Mouse (Mus musculus) left cerebral cortex, adult 9 months (tissue): ENCODE data around the gene Slc35a3.
"Not testable (repeated sequence)": the region's sequence is repeated elsewhere in the genome, so short reads cannot be mapped to it uniquely, and the experiment has no call there.

ENCODE experiments used
- DNase-seq, 2 experiments: peaks; one replicate each; pipeline ENCODE4 v3.0.0; 2022; ENCODE audit warnings: low spot score in 2 of 2

Gene Slc35a3

DNA sequence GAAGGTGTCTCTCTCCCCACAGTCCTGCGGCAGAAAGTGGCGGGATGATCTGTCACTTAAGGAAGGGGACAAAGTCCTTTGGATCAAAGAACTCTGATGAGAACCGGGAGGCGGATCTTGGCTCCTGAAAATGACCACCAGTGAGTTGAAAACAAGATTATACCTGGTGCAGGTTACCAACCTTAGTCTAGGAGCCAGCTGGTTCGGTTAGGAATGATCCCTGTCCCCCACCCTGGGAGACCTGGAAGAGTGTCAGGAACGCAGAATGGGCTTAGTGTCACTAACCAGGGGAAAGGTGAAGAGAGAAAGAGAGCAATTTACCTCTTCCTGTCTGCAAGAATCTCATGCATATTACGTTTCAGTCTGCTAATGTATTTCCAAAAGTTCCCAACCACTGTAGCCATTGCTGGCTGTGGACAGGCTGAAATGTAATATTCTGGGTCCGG lies at the start of gene Slc35a3:
Slc35a3 (minus strand) TSS at position 396 of the 446 bp plus-strand sequence.
- no peak for DNase-seq

- DNase-seq: peak in 1 of 2 experiments; percentile 17
These were observed 40.2 kb upstream of the Slc35a3 start for GRCm38 (mm10) chr3:116752818-116753217.

GRCm38 (mm10) chr3:116751191-116751860 lies 38.7 kb upstream of the Slc35a3 start:
- DNase-seq: peak in 1 of 2 experiments; percentile 49

DNA sequence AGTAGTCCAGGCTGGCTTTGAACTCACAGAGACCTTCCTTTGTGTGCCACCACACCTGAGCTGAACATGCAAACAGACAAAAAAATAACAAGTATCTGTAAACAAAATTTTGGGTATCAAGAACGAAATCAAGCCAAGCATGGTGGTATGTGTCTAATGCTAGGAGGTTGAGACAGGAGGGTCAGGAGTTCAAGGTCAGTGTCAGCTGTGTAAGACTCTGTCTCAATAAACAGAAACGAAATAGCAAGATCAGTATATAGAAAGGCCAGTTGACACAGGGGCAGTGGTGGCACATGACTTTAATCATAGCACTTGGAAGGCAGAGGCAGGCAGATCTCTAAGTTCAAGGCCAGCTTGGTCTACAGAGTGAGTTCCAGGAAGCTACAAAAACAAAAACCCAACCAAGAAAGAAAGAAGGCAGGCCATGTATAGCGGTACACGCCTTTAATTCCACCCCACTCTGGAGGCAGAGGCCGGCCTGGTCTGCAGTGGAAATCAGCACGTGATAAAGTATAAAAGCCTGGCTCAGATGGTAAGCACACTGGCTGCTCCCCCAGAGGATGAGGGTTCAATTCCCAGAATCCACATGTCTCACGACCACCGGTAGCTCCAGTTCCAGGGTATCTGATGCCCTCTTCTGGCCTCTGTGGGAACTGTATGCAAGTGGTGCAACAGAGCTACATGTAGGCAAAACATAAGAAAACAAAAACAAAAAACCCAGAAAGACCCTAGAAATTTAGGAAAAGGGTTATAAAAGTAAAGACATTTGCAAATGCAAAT lies 36.0 kb upstream of the Slc35a3 start:
- peak in 1 of 2 experiments; percentile 21 for DNase-seq

GRCm38 (mm10) chr3:116747648-116748047 lies 35.0 kb upstream of the Slc35a3 start:
- DNase-seq: not testable (repeated sequence)

DNA sequence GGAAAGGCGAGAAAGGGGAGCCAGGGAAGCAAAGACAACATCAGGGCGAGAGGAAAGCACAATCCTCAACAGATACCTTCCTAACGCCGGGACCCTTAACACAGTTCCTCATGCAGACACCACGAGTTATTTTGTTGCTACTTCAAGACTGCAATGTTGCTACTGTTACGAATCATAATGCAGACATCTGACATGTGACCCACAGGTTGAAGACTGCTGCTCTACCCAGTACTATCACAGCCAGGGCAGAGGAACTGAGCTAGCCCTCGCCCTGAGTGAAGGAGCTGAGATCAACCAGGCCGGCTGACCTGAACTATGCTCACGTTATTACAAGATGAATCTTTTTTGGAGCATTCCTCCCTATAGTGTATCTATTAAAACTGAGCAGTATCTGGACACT lies 28.3 kb upstream of the Slc35a3 start:
- DNase-seq: no peak

- no peak for DNase-seq
These were observed 27.5 kb upstream of the Slc35a3 start for GRCm38 (mm10) chr3:116740106-116740505.

GRCm38 (mm10) chr3:116737326-116737731 lies 24.7 kb upstream of the Slc35a3 start:
- DNase-seq: no peak

- DNase-seq: no peak
These were observed 17.0 kb upstream of the Slc35a3 start for GRCm38 (mm10) chr3:116729483-116730174.

GRCm38 (mm10) chr3:116726807-116727206 lies 14.2 kb upstream of the Slc35a3 start:
- DNase-seq: no peak

DNA sequence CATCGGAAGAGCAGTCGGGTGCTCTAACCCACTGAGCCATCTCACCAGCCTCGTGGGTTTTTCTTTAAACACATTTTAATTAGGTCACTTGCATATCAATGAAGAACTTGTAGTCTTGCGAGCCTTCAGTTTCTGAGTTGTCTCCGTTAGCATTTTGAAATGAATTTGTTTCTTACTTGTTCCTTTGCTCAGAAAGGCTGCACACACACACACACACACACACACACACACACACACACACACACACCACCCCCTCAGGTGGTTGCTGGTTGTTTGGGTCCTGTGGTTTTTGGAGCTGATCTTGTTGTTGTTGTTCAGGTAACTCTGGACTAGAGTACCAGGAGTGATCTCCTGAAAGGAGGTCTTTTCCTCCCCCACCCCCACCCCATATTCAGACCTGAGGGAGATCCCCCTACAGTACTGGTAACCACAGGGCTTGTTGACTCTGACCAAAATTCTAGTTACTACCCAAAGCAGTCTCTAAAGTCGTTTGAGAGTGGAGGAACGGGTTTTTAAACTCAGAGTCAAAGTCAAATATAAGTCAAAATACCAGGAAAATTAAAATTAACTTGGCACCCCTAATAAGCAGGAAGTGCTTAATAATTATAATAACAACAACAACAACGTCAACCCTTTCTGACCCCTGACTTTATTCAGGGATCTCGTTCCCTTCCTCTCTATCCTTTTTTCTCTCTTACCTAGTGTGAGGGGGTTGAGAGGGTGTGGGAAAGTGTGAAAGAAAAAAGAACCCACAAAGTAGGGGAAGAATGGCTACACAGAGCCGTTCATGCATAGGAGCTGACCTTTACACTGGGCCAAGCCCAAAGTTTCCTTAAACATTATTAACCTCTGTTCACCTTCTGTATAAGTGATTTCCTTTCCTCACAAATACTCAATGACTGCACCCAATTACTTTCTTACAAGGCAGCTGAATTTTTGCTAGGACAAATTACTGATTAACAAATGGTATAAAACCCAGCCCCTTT lies 11.2 kb upstream of the Slc35a3 start:
- DNase-seq: no peak

DNA sequence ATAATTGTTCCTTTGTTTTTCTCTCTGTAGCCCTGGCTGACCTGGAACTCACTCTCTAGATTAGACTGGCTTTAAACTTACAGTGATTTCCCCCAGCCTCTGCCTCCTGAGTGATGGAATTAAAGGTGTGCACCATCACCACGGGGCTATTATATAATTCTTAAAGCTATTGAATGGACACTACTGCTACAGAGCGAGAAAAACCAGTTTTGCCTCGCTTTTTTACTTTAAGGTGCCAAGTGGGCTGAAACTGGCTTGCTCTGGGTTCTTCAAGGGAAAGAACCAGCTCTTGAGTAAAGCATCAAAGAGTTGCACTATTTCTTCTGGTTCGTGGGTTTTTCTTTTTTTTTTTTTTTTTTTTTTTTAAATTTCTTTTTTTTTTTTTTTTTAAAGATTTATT lies 10.3 kb upstream of the Slc35a3 start:
- DNase-seq: no peak

GRCm38 (mm10) chr3:116718951-116719350 lies 6.3 kb upstream of the Slc35a3 start:
- DNase-seq: no peak

DNA sequence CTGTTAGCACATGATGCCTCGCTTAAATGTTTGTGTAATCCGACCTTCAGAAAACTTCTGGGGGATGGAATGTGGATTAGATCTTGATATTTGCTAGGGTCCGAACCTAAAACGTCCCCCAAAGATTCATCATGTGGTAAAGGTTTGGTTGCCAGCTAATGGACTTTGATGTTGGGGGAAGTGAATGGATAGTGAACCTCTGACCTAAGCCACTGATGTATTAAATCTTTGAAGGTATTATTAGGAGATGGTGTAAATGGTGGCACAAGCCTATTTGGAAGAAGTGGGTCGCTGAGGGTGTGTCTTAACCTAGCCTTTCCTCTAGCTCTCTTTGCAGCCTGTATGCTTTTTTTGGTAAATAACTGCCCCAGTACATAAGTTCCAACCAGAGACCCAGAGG lies 400 bp upstream of the Slc35a3 start:
- DNase-seq: no peak

- DNase-seq: peak; percentile 39 to 67
These were observed 801 bp downstream of the Slc35a3 start for GRCm38 (mm10) chr3:116711624-116712435.

GRCm38 (mm10) chr3:116710941-116711340 lies 1.7 kb downstream of the Slc35a3 start:
- no peak for DNase-seq

- DNase-seq: no peak
These were observed 6.9 kb downstream of the Slc35a3 start for GRCm38 (mm10) chr3:116705637-116706204.

GRCm38 (mm10) chr3:116703835-116704234 lies 8.8 kb downstream of the Slc35a3 start:
- DNase-seq: no peak

GRCm38 (mm10) chr3:116702647-116703272 lies 9.9 kb downstream of the Slc35a3 start:
- no peak for DNase-seq

DNA sequence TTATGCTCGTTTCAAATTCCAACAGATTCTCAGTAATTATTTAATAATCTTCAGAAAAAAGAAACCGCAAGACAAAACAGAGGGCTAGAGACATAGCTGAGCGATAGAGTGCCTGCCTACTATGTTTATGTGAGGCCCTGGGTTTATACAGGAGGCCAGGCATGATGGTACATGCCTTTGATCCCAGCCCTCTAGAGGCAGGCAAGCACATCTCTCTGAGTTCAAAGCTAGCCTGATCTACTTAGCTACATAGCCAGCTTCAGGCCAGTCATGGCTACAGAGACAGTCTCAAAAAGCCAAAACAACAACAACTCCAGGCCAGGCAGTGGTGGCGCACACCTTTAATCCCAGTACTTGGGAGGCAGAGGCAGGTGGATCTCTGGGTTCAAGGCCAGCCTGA lies 11.0 kb downstream of the Slc35a3 start:
- DNase-seq: no peak
